Mouse (Mus musculus) heart, postnatal 0 days (tissue): Measurements from ENCODE around the gene Dpm2. TPM values are rescaled to one million over a fixed set of nuclear protein-coding genes. Genes with fewer than 3 reads are reported as not detected.

ENCODE experiments used
- ATAC-seq: fragments of 200-750 bp; cut with Nextera tagmentation; 2 replicates; pipeline ENCODE4 v1.8.0; 2017; ENCODE audit warnings: low read depth, moderate number of reproducible peaks, moderate library complexity; ENCODE audit not compliant: insufficient read depth
- DNase-seq: peaks from one replicate; pipeline ENCODE4 v3.0.0-alpha.2; 2016; ENCODE audit warnings: low spot score
- H3K27ac ChIP-seq: fragments of 300-500 bp; sonication (generic); 2 replicates; pipeline ENCODE4 v1.5.1; 2014; ENCODE audit warnings: low read depth, mild to moderate bottlenecking
- H3K27me3 ChIP-seq: fragments of 300-500 bp; sonication (generic); 2 replicates; pipeline ENCODE4 v1.6.1; 2014; ENCODE audit warnings: low read length, mixed read lengths; ENCODE audit not compliant: control insufficient read depth, insufficient read depth
- H3K36me3 ChIP-seq: fragments of 300-500 bp; sonication (generic); replicated peaks from 2 replicates; pipeline ENCODE4 v1.6.1; 2014; ENCODE audit warnings: low read length, mixed read lengths; ENCODE audit not compliant: control insufficient read depth, insufficient read depth
- H3K4me1 ChIP-seq: fragments of 300-500 bp; sonication (generic); 2 replicates; pipeline ENCODE4 v1.6.1; 2014; ENCODE audit warnings: antibody characterized with exemption; ENCODE audit not compliant: control insufficient read depth, insufficient read depth
- H3K4me2 ChIP-seq: fragments of 300-500 bp; sonication (generic); 2 replicates; pipeline ENCODE4 v1.6.1; 2014; ENCODE audit warnings: low read depth, mild to moderate bottlenecking, low read length, moderate library complexity
- H3K4me3 ChIP-seq: fragments of 300-500 bp; sonication (generic); 2 replicates; pipeline ENCODE4 v1.5.1; 2014; ENCODE audit warnings: low read depth, low read length
- H3K9ac ChIP-seq: fragments of 300-500 bp; sonication (generic); replicated peaks from 2 replicates; pipeline ENCODE4 v1.6.1; 2014; ENCODE audit warnings: low read depth, low read length, mixed read lengths
- H3K9me3 ChIP-seq: fragments of 300-500 bp; sonication (generic); replicated peaks from 2 replicates; pipeline ENCODE4 v1.6.1; 2016; ENCODE audit warnings: low read length; ENCODE audit not compliant: control insufficient read depth
- CTCF ChIP-seq: IDR thresholded peaks from 2 replicates; pipeline ENCODE4 v1.5.1; 2016; ENCODE audit warnings: antibody characterized with exemption, control low read depth, low read depth
- EP300 ChIP-seq: IDR thresholded peaks from 2 replicates; pipeline ENCODE4 v1.6.1; 2016; ENCODE audit warnings: antibody characterized with exemption, low read depth
- WGBS: fragments of 180-500 bp; shearing (Covaris S2); extraction: QIAGEN DNeasy Blood & Tissue Kit; methylation state at CpG from one replicate; pipeline ENCODE4 v1.1.7; 2014; 5-methylcytosine and 5-hydroxymethylcytosine counted together
- polyA plus RNA-seq: library from polyadenylated mRNA; unstranded; fragments of >200 nt; fragmentation: Nextera tagmentation; extraction: Ambion mirVana; gene quantifications from 2 replicates; pipeline ENCODE4 v1.2.1, GENCODE M21; 2015
- total RNA-seq: library from RNA; depleted of rRNA; stranded (reverse); fragments of >200 nt; gene quantifications from 2 replicates; pipeline ENCODE4 v1.2.3, GENCODE M21; 2014; ENCODE audit warnings: low replicate concordance

Gene Dpm2
- total and polyA plus RNA-seq, 2 experiments from 2014 or later: 31.0 to 56.1 TPM

DNA sequence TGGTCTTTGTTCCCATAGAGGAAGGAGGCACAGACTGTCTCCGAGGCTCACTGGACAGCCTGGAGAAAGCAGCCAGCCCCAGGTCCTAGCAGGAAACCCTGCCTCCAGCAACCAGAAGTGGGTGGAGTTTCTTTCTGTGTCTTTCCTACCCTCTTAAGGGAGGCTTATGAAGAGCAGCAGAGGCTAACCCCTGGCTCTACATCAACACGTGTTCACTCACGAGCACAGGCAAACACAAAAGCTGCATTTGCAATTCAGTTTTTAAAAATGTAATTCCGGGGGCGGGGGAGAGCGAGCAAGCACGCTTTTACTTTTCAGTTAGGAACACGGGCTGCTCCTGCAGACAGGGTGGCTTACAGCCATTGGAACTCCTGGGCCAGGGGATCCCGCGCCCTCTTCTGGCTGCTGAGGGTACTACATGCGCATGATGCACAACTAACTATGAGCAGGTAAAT lies 32.0 kb downstream of the Dpm2 start:
- DNase-seq (peak; percentile 76), ATAC-seq (peak; percentile 40; the same call in 1 of the 2 replicates)
- Histone ChIP-seq H3K4me3 (peak overlapping the region; percentile 34), H3K36me3 (peaks cover 10% of the 10 kb centered on the region), H3K9ac (no peak overlapping the region), H3K9me3 (no peaks in the 10 kb centered on the region), H3K27me3 (no peaks in the 10 kb centered on the region), H3K27ac (peak overlapping the region; percentile 56), H3K4me2 (peak overlapping the region; percentile 63), H3K4me1 (peaks cover 14% of the 10 kb centered on the region)
- TF ChIP-seq CTCF (peak; percentile 95), EP300 (0 out of 2 replicates have a peak, but pooled peaks have one; percentile 28)
- 1% methylated on average over 11 of the region's 11 CpGs for WGBS

DNA sequence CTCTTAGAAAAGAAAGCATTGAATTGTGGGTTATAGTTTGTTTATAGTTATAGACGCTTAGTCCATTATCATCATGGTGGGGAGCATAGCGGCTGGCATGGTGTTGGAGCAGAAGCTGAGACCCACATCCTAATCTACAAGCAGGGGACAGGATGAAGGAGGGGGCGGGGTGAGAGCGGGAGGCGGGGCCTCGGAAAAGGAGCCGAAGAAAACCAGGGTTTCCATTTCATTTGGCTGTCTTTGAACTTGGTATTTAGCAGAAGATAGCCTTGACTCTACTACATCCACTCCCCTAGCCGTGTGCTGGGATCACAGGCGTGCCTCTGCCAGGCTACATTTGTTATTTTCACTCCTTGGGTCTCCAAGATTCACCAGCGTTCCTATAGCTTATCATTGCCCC lies 34.0 kb downstream of the Dpm2 start:
- Histone ChIP-seq H3K4me1 (peaks cover 23% of the 10 kb centered on the region), H3K36me3 (no peaks in the 10 kb centered on the region), H3K4me2 (no peak overlapping the region), H3K4me3 (no peak overlapping the region), H3K9me3 (no peaks in the 10 kb centered on the region), H3K9ac (no peak overlapping the region), H3K27ac (no peak overlapping the region), H3K27me3 (no peaks in the 10 kb centered on the region)
- no peak for ATAC-seq
- DNase-seq: no peak
- WGBS: 34% methylated on average over 10 of the region's 10 CpGs
- TF ChIP-seq CTCF: no peak
- TF ChIP-seq EP300: no peak

DNA sequence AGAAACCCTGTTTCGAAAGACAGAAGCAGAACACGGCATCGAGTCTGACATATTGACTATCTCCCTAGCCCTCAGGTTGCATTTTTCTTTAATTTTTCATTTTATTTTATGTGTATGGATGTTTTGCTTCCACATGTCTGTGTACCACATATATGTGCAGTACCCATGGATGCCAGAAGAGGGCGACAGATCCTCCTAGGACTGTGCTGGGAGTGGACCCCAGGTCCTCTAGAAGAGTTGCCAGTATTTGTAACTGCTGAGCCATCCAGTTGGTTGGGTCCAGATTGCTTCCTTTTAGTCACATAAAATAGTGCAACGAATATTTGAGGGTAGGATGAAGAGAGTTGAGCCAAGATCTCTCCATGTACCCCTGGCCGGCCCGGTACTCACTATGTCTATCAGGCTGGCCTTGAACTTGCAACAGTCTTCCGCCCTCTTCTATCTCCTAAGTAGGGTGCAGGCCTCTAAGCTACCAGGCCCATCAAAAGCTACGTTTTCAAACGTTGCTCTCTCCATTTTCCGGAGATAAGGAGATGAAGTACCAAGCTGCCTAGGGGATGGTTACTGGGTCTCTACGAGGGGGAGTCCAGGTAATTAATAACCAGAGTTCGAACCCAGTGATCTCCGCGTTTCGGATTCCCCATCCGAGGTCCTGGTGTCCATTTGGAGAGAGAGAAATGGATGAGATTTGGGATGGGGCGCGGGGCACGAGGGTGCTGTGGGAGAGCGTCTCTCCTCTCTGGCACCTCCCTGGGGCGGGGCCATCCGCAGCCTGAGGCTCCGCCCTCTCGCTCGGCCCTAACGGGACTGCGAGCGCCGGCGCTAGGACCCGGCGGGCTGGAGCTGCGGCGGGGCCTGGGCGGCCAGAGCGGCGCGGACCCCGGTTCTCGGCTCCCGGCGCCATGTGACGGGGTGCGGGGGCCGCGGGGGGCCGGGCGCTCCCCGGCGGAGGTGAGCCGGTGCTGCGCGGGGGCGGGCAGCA lies 35.8 kb downstream of the Dpm2 start:
- peak overlapping the region; percentile 75 for H3K9ac ChIP-seq
- TF ChIP-seq EP300 (no peak), CTCF (peak; percentile 70)
- whole genome bisulfite sequencing: 11% methylated on average over 54 of the region's 55 CpGs
- peak overlapping the region; percentile 76 for H3K4me3 ChIP-seq
- no peaks in the 10 kb centered on the region for H3K27me3 ChIP-seq
- no peaks in the 10 kb centered on the region for H3K9me3 ChIP-seq
- peaks cover 31% of the 10 kb centered on the region for H3K4me1 ChIP-seq
- DNase-seq: peak; percentile 85
- no peaks in the 10 kb centered on the region for H3K36me3 ChIP-seq
- ATAC-seq: peak; percentile 72
- H3K4me2 ChIP-seq: peak overlapping the region; percentile 91
- peak overlapping the region; percentile 74 for H3K27ac ChIP-seq

DNA sequence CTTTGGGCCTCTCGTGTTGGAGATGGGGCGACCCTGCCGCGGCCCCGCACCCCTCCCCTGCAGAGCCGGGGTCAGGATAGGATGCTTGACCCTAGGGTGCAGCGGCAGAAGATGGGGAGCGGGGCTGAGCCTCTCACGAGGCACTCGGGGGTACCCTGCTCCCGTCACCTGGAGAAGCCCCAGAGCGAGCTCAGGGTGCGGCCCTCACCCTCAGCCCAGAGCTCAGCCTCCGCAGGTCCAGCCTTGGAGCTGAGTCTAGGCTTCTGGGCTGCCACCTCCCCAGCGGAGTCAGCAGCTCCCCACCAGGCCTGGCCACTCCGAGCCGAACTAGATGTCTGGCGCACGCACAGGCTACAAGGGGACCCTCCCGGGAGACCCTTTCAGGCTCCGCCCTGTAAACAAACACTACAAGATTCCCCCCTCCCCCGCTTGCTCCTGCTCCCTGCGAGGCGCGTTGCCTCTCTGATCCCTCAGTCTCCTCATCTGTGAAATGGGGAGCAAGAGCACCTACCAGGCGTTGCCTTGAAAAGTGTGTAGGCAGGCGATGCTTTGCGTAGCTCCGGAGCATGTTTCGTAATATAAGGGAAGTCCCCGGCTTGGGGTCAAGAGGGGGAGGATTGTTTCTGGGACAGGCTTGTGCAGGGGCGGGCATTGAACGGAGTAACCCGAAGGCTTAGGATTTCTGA lies 36.7 kb downstream of the Dpm2 start:
- no peak for TF ChIP-seq CTCF
- TF ChIP-seq EP300: no peak
- peaks cover 27% of the 10 kb centered on the region for H3K4me1 ChIP-seq

DNA sequence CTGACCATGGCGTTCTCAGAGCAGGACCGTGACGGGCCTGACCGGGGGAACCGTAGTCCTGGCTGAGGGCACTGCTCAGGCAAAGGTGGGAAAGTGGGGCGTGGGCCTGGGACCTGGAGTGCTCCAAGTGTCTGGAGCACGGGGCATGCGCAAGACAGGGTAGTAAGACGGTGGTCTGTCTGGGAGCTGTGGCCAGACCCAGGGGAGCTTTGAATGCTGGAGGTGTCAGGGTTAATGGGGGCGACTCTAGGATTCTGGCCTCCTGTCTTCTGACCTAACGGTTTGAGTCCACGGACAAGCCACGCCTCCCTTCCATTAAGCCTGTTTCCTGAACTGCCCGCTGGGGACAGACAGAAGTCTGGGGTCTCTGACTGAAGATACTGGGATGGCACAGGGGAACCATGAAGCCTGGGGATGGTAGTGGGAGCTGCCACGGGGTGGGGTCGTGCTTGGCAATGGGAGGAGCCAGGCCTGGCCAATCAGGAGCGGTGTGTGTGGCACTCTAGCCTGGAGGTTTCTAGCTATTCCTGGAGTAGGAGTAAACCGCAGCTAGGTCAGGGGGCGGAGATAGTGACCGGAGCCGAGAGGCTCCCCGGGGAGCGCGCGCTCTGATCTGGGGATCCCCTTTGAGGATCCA lies 37.6 kb downstream of the Dpm2 start:
- Histone ChIP-seq H3K9me3 (no peaks in the 10 kb centered on the region), H3K36me3 (peaks cover 4% of the 10 kb centered on the region; the same call in 1 of the 2 replicates), H3K4me2 (peak overlapping the region; percentile 91), H3K27me3 (no peaks in the 10 kb centered on the region), H3K4me1 (peaks cover 25% of the 10 kb centered on the region), H3K9ac (peak overlapping the region; percentile 43), H3K4me3 (peak overlapping the region; percentile 76), H3K27ac (peak overlapping the region; percentile 86)
- TF ChIP-seq CTCF (no peak), EP300 (no peak)
- 3% methylated on average over 25 of the region's 25 CpGs for WGBS
- DNase-seq (peak; percentile 91), ATAC-seq (peak; percentile 79)

More for the DNA sequence above, 36.7 kb downstream of the Dpm2 start:
- Histone ChIP-seq H3K9me3 (no peaks in the 10 kb centered on the region), H3K4me3 (peak overlapping the region; percentile 76), H3K36me3 (no peaks in the 10 kb centered on the region; the same call in 1 of the 2 replicates), H3K9ac (peak overlapping the region; percentile 75), H3K4me2 (peak overlapping the region; percentile 91), H3K27ac (peak overlapping the region; percentile 74), H3K27me3 (no peaks in the 10 kb centered on the region)
- 7% methylated on average over 28 of the region's 34 CpGs for WGBS
- DNase-seq (no peak), ATAC-seq (peak; percentile 1; the same call in 1 of the 2 replicates)
